In genomic region chr11:77624441-77625060, GRCm38 (mm10) we compare ENCODE assay signal across 7 mouse cellular contexts. TPM values are rescaled to one million over a fixed set of nuclear protein-coding genes. Genes with fewer than 3 reads are reported as not detected.
A peak's percentile ranks its signal among the peaks of the same experiment; 100 is the strongest.
DNase-seq lines count a peak whose midpoint lies in the region; ATAC-seq and TF ChIP-seq lines count a peak whose summit lies in the region.

No protein-coding gene starts in this region.

- WGBS in forebrain, postnatal 0 days, result 2% methylated on average over 17 of the region's 17 CpGs
- 0% methylated on average over 17 of the region's 17 CpGs for WGBS in hindbrain, embryonic 12.5 days
- WGBS in limb, embryonic 11.5 days, result 1% methylated on average over 17 of the region's 17 CpGs
- under 1% methylated on average over 17 of the region's 17 CpGs for WGBS in midbrain, embryonic 15.5 days

- peaks cover 20% of the 10 kb centered on the region for H3K4me1 ChIP-seq in forebrain, postnatal 0 days (ENCODE audit: insufficient read depth)
- peaks cover 19% of the 10 kb centered on the region for H3K4me1 ChIP-seq in hindbrain, embryonic 12.5 days
- H3K4me1 ChIP-seq in limb, embryonic 11.5 days (ENCODE audit: control insufficient read depth, insufficient read depth, low read length), result peaks cover 10% of the 10 kb centered on the region; the same call in 1 of the 2 replicates
- H3K4me1 ChIP-seq in midbrain, embryonic 15.5 days, result peaks cover 31% of the 10 kb centered on the region

- peak; percentile 96 for ATAC-seq in forebrain, postnatal 0 days
- peak; percentile 78; the same call in 1 of the 2 replicates for ATAC-seq in hindbrain, embryonic 12.5 days (ENCODE audit: low FRiP score)
- ATAC-seq in limb, embryonic 11.5 days (ENCODE audit: insufficient number of reproducible peaks, low FRiP score, low TSS enrichment, low read depth), result no peak
- ATAC-seq in midbrain, embryonic 15.5 days (replicated peaks), result peak; percentile 75

- peak overlapping the region; percentile 91 for H3K4me2 ChIP-seq in forebrain, postnatal 0 days (ENCODE audit: low read depth)
- H3K4me2 ChIP-seq in hindbrain, embryonic 12.5 days (replicated peaks), result peak overlapping the region; percentile 68
- H3K4me2 ChIP-seq in limb, embryonic 11.5 days (ENCODE audit: low read depth, severe bottlenecking), result peak overlapping the region; percentile 57
- peak overlapping the region; percentile 77 for H3K4me2 ChIP-seq in midbrain, embryonic 15.5 days

- H3K27ac ChIP-seq in forebrain, postnatal 0 days (ENCODE audit: low read depth, low read length), result peak overlapping the region; percentile 89
- H3K27ac ChIP-seq in hindbrain, embryonic 12.5 days, result peak overlapping the region; percentile 67
- H3K27ac ChIP-seq in limb, embryonic 11.5 days (replicated peaks; ENCODE audit: low read depth, low read length), result no peak overlapping the region
- peak overlapping the region; percentile 83 for H3K27ac ChIP-seq in midbrain, embryonic 15.5 days

- TF ChIP-seq CTCF in forebrain, postnatal 0 days (IDR thresholded peaks at IDR 0.05; ENCODE audit: low read depth), result no peak

- no peaks in the 10 kb centered on the region for H3K9me3 ChIP-seq in forebrain, postnatal 0 days (ENCODE audit: low read length)
- no peaks in the 10 kb centered on the region for H3K9me3 ChIP-seq in hindbrain, embryonic 12.5 days (replicated peaks)
- no peaks in the 10 kb centered on the region for H3K9me3 ChIP-seq in limb, embryonic 11.5 days (ENCODE audit: control insufficient read depth, low read length)
- H3K9me3 ChIP-seq in midbrain, embryonic 15.5 days, result no peaks in the 10 kb centered on the region

- H3K36me3 ChIP-seq in forebrain, postnatal 0 days (ENCODE audit: insufficient read depth), result no peaks in the 10 kb centered on the region
- no peaks in the 10 kb centered on the region for H3K36me3 ChIP-seq in hindbrain, embryonic 12.5 days
- no peaks in the 10 kb centered on the region for H3K36me3 ChIP-seq in limb, embryonic 11.5 days (ENCODE audit: control insufficient read depth, insufficient read depth, low read length)
- no peaks in the 10 kb centered on the region for H3K36me3 ChIP-seq in midbrain, embryonic 15.5 days (replicated peaks)

- no peaks in the 10 kb centered on the region for H3K27me3 ChIP-seq in forebrain, postnatal 0 days (ENCODE audit: insufficient read depth, low read length)
- no peaks in the 10 kb centered on the region for H3K27me3 ChIP-seq in hindbrain, embryonic 12.5 days
- H3K27me3 ChIP-seq in limb, embryonic 11.5 days (ENCODE audit: control insufficient read depth, insufficient read depth, low read length), result no peaks in the 10 kb centered on the region
- no peaks in the 10 kb centered on the region for H3K27me3 ChIP-seq in midbrain, embryonic 15.5 days (replicated peaks)

- peak overlapping the region; percentile 42 for H3K4me3 ChIP-seq in forebrain, postnatal 0 days (ENCODE audit: low read depth, low read length)
- H3K4me3 ChIP-seq in hindbrain, embryonic 12.5 days, result peak overlapping the region; percentile 29
- peak overlapping the region; percentile 23 for H3K4me3 ChIP-seq in limb, embryonic 11.5 days (ENCODE audit: low read depth, low read length)
- peak overlapping the region; percentile 41 for H3K4me3 ChIP-seq in midbrain, embryonic 15.5 days

- DNase-seq in ZHBTc4 (ENCODE audit: low read depth, low spot score), result peak; percentile 26
- DNase-seq in cerebellum, adult 11-12 months, result peak; percentile 41
- peak; percentile 81 for DNase-seq in forebrain, postnatal 0 days
- peak; percentile 38 for DNase-seq in limb, embryonic 11.5 days (ENCODE audit: low spot score)
- DNase-seq in urinary bladder, postnatal 14 days (ENCODE audit: low spot score), result peak; percentile 59

- H3K9ac ChIP-seq in forebrain, postnatal 0 days, result peak overlapping the region; percentile 53
- H3K9ac ChIP-seq in hindbrain, embryonic 12.5 days, result peak overlapping the region; percentile 47; the same call in 1 of the 2 replicates
- peak overlapping the region; percentile 32; the same call in 1 of the 2 replicates for H3K9ac ChIP-seq in limb, embryonic 11.5 days (ENCODE audit: low read length)
- H3K9ac ChIP-seq in midbrain, embryonic 15.5 days, result peak overlapping the region; percentile 41

RNA-seq across cellular contexts. Expression of gene Taok1, which starts 16.9 kb away (rescaled TPM):
- total RNA-seq in forebrain, postnatal 0 days (2014; rRNA removed), result 74.2 and 87.4 TPM in 2 replicates
- polyA plus RNA-seq in forebrain, postnatal 0 days (2015; fragmentation: Nextera tagmentation; extraction: Ambion mirVana), result 20.4 and 30.8 TPM in 2 replicates
- 22.3 and 23.1 TPM in 2 replicates for polyA plus RNA-seq in hindbrain, embryonic 12.5 days (2016; fragmentation: Nextera tagmentation; extraction: Ambion mirVana)
- polyA plus RNA-seq in limb, embryonic 11.5 days (2014; fragmentation: Nextera tagmentation; extraction: Ambion mirVana), result 13.1 and 13.5 TPM in 2 replicates
- polyA plus RNA-seq in midbrain, embryonic 15.5 days (2015; fragmentation: Nextera tagmentation; extraction: Ambion mirVana), result 23.1 and 24.2 TPM in 2 replicates

Comparison
In these comparisons a context has a peak if more than half of its experiments do, and no peak if none do; other contexts are left out.
1. DNase-seq: peak in every context shown above with its lines; median percentile 81 in forebrain, postnatal 0 days; 59 in urinary bladder, postnatal 14 days; 41 in cerebellum, adult 11-12 months; 38 in limb, embryonic 11.5 days; 26 in ZHBTc4.